Mouse (Mus musculus): ENCODE results near the gene Hcn4.

DNA sequence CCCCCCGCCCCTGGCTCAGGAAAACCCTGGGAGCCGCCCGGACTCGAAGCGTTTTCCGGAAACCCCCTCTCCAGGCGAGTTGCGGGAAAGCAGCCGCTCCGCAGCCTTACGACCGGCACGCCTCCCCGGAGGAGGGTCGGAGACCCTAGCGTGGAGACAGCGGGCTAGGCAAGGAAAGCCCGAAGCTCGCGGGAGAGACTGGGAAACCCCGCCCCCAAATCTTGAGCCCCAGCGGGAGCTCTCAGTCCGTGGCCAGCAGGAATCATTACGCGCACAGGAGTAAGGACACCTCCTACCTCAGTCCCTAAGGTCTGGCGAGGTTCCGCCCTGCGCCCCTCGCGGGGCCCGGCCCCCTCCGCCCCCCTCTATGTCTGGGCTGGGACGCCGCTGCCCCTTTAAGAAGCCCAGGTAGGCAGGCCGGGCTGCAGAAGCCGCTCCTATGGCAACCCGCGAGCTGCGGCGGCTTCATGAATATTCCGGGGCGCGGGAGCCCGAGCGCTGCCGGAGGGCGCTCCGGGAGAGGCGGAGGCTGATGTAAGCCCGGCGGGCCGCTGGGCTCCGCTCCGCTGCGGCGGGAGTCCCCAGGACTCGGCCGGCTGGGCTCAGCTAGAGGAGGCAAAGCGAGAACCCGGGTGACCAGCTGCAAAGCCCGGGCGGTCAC is 651 bp upstream of the Hcn4 start:
- no peak for TF ChIP-seq FOSL1 (IDR thresholded peaks at IDR 0.05; ENCODE audit: insufficient read depth, low read length, poor library complexity, severe bottlenecking)
- no peak for TF ChIP-seq CEBPB (IDR thresholded peaks at IDR 0.05; ENCODE audit: low read depth)
- no peak for TF ChIP-seq CTCF (IDR thresholded peaks at IDR 0.05; ENCODE audit: control insufficient read depth, insufficient read depth, insufficient read length)
- TF ChIP-seq MAX (IDR thresholded peaks at IDR 0.05), result no peak
- TF ChIP-seq USF1 (IDR thresholded peaks at IDR 0.05; ENCODE audit: low read depth), result no peak
